Mouse (Mus musculus) limb, embryonic 15.5 days (tissue): Measurements from ENCODE around the gene Rab24. TPM values are rescaled to one million over a fixed set of nuclear protein-coding genes. Genes with fewer than 3 reads are reported as not detected.
A peak's percentile ranks its signal among the peaks of the same experiment; 100 is the strongest.

Experiments
- ATAC-seq: fragments of 200-750 bp; cut with Nextera tagmentation; 2 replicates; pipeline ENCODE4 v1.8.0; 2017; ENCODE audit warnings: low read depth, moderate TSS enrichment; ENCODE audit not compliant: insufficient number of reproducible peaks, low FRiP score, low TSS enrichment
- H3K27ac ChIP-seq: fragments of 300-500 bp; sonication (generic); 2 replicates; pipeline ENCODE4 v1.5.1; 2015; ENCODE audit warnings: moderate library complexity, mild to moderate bottlenecking, inconsistent platforms
- H3K27me3 ChIP-seq: fragments of 300-500 bp; sonication (generic); 2 replicates; pipeline ENCODE4 v1.6.1; 2015; ENCODE audit warnings: inconsistent platforms
- H3K36me3 ChIP-seq: fragments of 300-500 bp; sonication (generic); 2 replicates; pipeline ENCODE4 v1.6.1; 2015; ENCODE audit warnings: inconsistent platforms
- H3K4me1 ChIP-seq: fragments of 300-500 bp; sonication (generic); 2 replicates; pipeline ENCODE4 v1.6.1; 2015; ENCODE audit warnings: inconsistent platforms
- H3K4me2 ChIP-seq: fragments of 300-500 bp; sonication (generic); 2 replicates; pipeline ENCODE4 v1.6.1; 2015; ENCODE audit warnings: mild to moderate bottlenecking, inconsistent platforms
- H3K4me3 ChIP-seq: fragments of 300-500 bp; sonication (generic); 2 replicates; pipeline ENCODE4 v1.5.1; 2015; ENCODE audit warnings: mild to moderate bottlenecking, inconsistent platforms
- H3K9ac ChIP-seq: fragments of 300-500 bp; sonication (generic); 2 replicates; pipeline ENCODE4 v1.6.1; 2015; ENCODE audit warnings: inconsistent platforms
- H3K9me3 ChIP-seq: fragments of 300-500 bp; sonication (generic); 2 replicates; pipeline ENCODE4 v1.6.1; 2016; ENCODE audit warnings: inconsistent platforms
- WGBS: fragments of 180-500 bp; shearing (Covaris S2); methylation state at CpG from one replicate; pipeline ENCODE4 v1.1.7; 2015; 5-methylcytosine and 5-hydroxymethylcytosine counted together
- polyA plus RNA-seq: library from polyadenylated mRNA; unstranded; fragments of >200 nt; fragmentation: Nextera tagmentation; extraction: Ambion mirVana; gene quantifications from 2 replicates; pipeline ENCODE4 v1.2.1, GENCODE M21; 2015

Rab24 gene
- polyA plus RNA-seq, result 110 and 119 TPM in 2 replicates

DNA sequence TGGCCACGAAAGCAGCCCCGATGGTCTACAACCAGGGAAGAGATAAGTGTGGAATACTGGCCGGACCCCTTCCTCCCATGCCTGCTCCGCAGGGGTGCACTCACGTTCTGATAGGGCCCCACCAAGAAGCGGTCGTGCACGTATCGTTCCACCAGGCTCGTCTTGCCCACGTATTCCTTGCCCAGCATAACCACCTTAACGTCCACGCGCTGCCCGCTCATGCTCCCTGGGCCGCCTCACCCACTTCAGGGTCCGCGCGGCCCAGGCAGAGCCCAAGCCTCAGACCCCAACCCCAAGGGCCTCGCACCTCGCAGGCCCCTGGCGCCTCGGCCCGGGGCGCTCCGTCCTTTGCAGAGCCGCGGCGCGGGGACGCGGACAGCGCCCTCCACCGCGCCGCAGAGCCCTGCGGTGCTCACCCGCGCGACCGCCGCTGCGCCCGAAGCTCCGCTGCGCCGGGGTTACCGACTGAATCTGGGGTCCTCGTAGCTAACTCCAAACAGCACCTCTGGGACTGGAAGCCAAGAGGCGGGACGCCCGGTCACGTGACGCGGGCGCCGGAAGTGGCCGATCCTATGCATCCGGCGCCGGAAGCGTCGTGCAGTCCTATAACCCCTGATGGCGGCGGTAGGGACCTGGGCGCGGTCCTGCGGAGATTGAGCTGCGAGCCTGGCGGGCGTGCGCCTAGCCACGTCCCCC lies at the start of gene Rab24:
Gene Rab24 (minus strand): TSS at position 513 of the 696 bp plus-strand sequence.
- peak; percentile 84 for ATAC-seq
- peak within 1 kb of the TSS; percentile 69 for H3K4me2 ChIP-seq
- H3K9ac ChIP-seq, result peak within 1 kb of the TSS; percentile 98
- H3K4me3 ChIP-seq, result peak within 1 kb of the TSS; percentile 90
- peaks cover 38% of the 10 kb centered on the region for H3K4me1 ChIP-seq
- H3K27me3 ChIP-seq, result no peaks in the 10 kb centered on the region
- H3K27ac ChIP-seq, result peak within 1 kb of the TSS; percentile 87
- WGBS, result under 1% methylated on average over 73 of the region's 73 CpGs
- H3K9me3 ChIP-seq, result no peaks in the 10 kb centered on the region
- H3K36me3 ChIP-seq, result peaks cover 67% of the 10 kb centered on the region

DNA sequence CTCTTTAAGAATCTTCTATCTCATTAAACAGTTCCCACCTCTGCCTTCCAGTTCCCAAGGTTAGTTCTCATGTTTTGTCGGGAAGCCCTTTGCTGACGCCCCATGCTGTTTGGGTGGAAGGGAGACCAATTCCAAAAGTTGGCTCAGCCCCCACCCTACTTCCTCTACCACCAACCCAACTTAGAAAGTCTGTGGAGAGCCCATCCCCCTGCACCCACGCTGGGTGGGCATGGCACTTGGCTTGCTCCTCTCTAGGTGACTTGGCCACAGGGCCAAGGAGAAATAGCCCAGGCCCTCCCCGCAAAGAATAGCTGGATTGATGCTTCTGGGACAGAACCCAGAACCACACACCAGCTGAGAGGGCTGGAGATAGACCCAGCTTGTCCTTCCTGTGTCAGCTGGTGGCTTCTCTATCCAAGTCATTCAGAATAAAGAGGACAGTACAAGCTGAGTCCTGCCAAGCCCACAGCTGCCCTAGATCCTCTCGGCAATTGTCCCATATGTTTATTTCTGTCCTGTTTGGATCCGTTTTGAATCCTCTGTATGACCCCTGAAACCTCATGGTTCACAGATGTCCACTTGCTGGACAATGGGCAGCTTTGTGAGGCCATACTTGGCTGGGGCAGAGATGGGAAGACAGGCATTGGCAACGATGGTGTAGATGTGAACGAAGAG lies 49.4 kb upstream of the Rab24 start:
- H3K4me2 ChIP-seq, result no peak overlapping the region
- peak; percentile 59; the same call in 1 of the 2 replicates for ATAC-seq
- peaks cover 22% of the 10 kb centered on the region for H3K27me3 ChIP-seq
- WGBS, result 66% methylated on average over 8 of the region's 8 CpGs
- no peak overlapping the region for H3K27ac ChIP-seq
- no peak overlapping the region for H3K4me3 ChIP-seq
- H3K9me3 ChIP-seq, result no peaks in the 10 kb centered on the region
- no peaks in the 10 kb centered on the region for H3K36me3 ChIP-seq
- H3K9ac ChIP-seq, result no peak overlapping the region
- H3K4me1 ChIP-seq, result peaks cover 2% of the 10 kb centered on the region; the same call in 1 of the 2 replicates

DNA sequence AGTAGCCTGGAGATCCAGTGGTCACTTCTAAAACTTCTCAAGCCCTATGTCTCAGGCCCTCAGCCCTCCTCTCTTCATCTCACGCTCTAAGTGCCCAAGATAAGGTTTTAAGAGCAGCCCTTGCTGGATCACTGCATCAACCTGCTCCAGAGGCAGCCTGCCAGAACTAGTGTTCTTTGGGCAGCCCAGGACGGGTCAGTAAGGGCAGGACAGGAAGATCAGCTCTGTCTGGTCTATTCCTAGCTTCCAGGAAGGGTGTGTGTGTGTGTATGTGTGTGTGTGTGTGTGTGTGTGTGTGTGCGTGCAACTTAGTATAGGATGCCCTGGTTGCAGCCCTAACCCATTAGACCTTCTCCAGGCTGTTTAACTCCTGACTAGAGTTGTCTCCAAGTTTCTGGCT lies 48.5 kb upstream of the Rab24 start:
- Histone ChIP-seq H3K9ac (no peak overlapping the region), H3K27me3 (peaks cover 22% of the 10 kb centered on the region)

DNA sequence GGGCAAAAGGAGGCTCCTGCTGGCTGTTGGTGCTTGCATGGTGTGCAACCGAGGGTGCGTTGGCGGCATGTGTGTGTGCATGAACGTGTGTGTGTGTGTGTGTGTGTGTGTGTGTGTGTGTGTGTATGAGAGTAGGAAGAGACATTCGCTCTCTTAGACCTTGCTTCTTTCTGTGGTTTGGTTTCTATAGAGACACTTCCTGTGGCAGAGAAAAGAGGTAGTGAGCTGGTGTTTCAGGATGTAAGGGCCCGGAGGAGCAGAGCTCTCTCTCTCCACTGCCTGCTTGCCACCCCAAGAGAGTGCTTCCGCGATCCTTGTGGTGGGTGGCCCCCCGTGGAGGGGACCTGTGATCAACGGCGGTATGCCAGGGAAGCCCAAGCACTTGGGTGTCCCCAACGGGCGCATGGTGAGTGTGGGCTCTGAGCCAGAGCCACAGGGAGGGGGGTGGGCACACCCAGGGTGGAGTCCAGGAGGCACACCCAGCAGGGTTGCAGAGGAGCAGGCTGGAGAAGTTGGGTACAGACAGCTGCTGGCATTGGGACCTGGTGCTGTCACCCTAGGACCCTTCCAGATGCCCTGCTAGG lies 47.9 kb upstream of the Rab24 start, which contains the start of gene Rgs14:
Gene Rgs14 (plus strand): TSS at position 202 of the 584 bp plus-strand sequence.
- no peak within 1 kb of the TSS for H3K9ac ChIP-seq
- peaks cover 22% of the 10 kb centered on the region for H3K27me3 ChIP-seq
- H3K9me3 ChIP-seq, result no peaks in the 10 kb centered on the region
- H3K4me3 ChIP-seq, result peak within 1 kb of the TSS; percentile 4; the same call in 1 of the 2 replicates
- 0 out of 2 replicates have a peak within 1 kb of the TSS, but pooled peaks have one; percentile 10 for H3K4me2 ChIP-seq
- ATAC-seq, result no peak
- H3K36me3 ChIP-seq, result no peaks in the 10 kb centered on the region
- H3K4me1 ChIP-seq, result no peaks in the 10 kb centered on the region; the same call in 1 of the 2 replicates
- 44% methylated on average over 13 of the region's 13 CpGs for WGBS
- H3K27ac ChIP-seq, result no peak within 1 kb of the TSS

More for the DNA sequence above, 48.5 kb upstream of the Rab24 start:
- H3K4me1 ChIP-seq, result no peaks in the 10 kb centered on the region; the same call in 1 of the 2 replicates
- no peak overlapping the region for H3K27ac ChIP-seq
- WGBS, result 65% methylated on average over 3 of the region's 3 CpGs
- no peak overlapping the region for H3K4me2 ChIP-seq
- H3K4me3 ChIP-seq, result no peak overlapping the region
- H3K36me3 ChIP-seq, result no peaks in the 10 kb centered on the region
- no peaks in the 10 kb centered on the region for H3K9me3 ChIP-seq
- ATAC-seq, result no peak

DNA sequence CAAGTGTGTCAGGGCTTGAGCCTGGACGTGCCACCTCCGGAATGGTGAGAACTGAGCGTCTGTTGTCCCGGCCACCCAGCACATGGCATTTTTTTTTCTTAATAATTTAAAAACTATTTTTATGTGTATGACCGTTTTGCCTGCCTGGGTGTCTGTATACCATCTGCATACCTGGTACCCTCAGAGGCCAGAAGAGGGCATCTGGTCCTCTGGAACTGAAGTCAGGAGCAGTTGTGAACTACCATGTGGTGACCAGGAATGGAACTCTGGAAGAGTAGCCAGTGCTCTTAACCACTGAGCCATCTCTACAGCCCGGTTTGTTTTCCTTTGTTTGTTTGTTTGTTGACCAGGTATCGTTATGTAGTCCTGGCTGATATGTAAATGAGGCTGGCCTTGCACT lies 46.7 kb upstream of the Rab24 start:
- H3K4me2 ChIP-seq, result no peak overlapping the region
- H3K9me3 ChIP-seq, result no peaks in the 10 kb centered on the region
- H3K9ac ChIP-seq, result no peak overlapping the region
- 71% methylated on average over 7 of the region's 7 CpGs for WGBS
- no peak for ATAC-seq
- no peaks in the 10 kb centered on the region; the same call in 1 of the 2 replicates for H3K4me1 ChIP-seq
- H3K36me3 ChIP-seq, result no peaks in the 10 kb centered on the region
- no peak overlapping the region for H3K4me3 ChIP-seq
- H3K27ac ChIP-seq, result no peak overlapping the region
- H3K27me3 ChIP-seq, result peaks cover 18% of the 10 kb centered on the region

DNA sequence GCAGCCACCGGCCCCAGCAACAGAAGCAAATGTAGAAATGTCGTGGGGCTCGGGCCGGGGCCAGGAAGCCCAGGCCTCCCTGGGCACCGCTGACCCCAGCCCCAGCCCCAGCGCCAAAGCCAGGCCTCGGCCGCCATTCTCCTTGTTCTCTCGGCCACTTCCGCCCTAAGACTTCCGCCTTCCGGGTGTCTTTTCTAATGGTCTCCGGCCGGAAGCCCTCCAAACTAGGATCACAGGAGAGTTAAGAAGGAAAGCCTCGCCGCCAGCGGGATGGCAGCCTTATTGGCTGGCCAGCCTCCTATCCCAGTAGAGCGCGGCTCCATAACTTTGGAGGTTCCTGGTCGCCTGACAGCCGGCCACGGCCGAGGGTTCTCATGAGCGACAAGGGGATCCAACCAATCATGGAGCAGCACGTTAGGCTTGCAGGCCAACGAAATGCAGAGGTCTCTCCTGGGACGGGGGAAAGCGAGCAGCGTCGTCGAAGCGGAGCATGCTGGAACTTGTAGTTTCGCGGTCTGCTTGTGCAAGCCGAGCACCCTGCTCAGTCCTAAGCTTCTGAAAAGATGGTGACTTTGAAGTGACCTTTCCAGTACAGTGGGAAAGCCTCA lies 40.8 kb upstream of the Rab24 start, which contains the start of gene Lman2:
Gene Lman2 (minus strand): TSS at position 331 of the 608 bp plus-strand sequence.
- H3K4me2 ChIP-seq, result peak within 1 kb of the TSS; percentile 67
- H3K27ac ChIP-seq, result peak within 1 kb of the TSS; percentile 96
- H3K36me3 ChIP-seq, result peaks cover 30% of the 10 kb centered on the region
- WGBS, result under 1% methylated on average over 35 of the region's 35 CpGs
- H3K4me3 ChIP-seq, result peak within 1 kb of the TSS; percentile 90
- peaks cover 20% of the 10 kb centered on the region for H3K4me1 ChIP-seq
- H3K27me3 ChIP-seq, result no peaks in the 10 kb centered on the region; the same call in 1 of the 2 replicates
- peak; percentile 98 for ATAC-seq
- H3K9me3 ChIP-seq, result no peaks in the 10 kb centered on the region
- peak within 1 kb of the TSS; percentile 79 for H3K9ac ChIP-seq

DNA sequence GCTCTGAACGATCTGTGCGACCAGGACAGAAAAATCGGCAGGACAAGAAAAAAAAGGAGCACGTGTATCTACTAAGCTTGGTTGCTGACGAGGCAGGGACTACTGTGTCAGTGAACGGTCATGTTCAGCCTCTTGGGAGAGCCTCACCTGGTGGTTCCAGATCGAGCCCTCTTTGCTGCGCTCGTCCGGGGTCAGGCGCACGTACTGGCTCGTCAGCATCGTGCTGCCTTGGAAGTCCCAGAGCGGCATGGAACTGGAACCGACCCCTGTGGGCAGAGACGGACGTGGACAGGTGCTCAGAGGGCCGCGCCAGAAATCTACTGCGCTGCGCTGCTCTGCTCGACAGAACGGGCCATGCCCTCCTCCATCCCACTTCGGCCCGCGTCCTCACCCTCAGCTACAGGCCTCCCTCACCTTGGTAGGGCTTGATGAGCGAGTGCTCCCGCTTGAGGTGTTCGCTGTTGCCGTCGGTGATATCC lies 40.3 kb upstream of the Rab24 start:
- Histone ChIP-seq H3K4me2 (peak overlapping the region; percentile 67), H3K4me3 (peak overlapping the region; percentile 90), H3K4me1 (peaks cover 20% of the 10 kb centered on the region), H3K9ac (peak overlapping the region; percentile 79), H3K9me3 (no peaks in the 10 kb centered on the region), H3K27ac (peak overlapping the region; percentile 96), H3K27me3 (no peaks in the 10 kb centered on the region; the same call in 1 of the 2 replicates), H3K36me3 (peaks cover 33% of the 10 kb centered on the region)
- no peak for ATAC-seq
- WGBS, result under 1% methylated on average over 32 of the region's 32 CpGs

DNA sequence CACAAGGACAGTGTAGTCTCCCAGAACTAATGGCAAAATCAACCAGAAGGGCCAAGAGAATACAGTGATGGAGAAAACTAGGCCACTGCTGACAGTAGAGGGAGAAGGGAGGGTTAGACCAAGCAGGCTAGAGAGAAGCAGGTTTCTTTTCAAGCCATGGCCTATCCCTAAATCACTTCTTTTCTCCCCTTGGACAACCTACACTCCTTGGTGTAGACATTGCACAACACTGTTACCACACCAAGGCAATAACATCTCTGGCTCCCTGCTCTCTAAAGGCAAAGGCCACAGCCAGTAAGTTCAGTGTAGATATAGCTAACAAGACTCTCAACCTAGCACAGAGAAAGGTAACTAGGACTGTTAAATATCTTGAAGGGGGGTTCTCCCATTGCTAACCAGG lies 39.4 kb upstream of the Rab24 start:
- Histone ChIP-seq H3K9ac (no peak overlapping the region), H3K27me3 (no peaks in the 10 kb centered on the region; the same call in 1 of the 2 replicates), H3K27ac (no peak overlapping the region), H3K4me1 (peaks cover 20% of the 10 kb centered on the region), H3K4me2 (peak overlapping the region; percentile 67), H3K4me3 (peak overlapping the region; percentile 90), H3K9me3 (no peaks in the 10 kb centered on the region), H3K36me3 (peaks cover 39% of the 10 kb centered on the region)
- no peak for ATAC-seq

DNA sequence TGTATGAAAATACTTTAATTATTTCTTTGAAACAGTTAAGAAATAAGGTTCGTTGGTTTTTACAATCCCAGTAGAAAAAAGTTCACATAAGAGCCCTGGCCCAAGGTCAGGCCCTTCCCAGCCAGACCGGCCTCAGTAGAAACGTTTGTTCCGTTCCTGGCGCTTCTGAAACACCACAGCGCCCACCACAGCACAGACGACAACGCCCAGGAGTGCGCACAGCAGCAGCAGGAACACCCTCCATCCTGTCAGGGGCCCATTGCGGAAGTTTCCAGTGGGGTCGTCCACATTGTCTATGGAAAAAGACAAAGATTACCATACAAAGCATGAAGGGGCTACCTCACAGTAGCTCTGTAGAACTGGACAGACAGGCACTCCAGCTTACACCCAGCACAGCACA lies 25.0 kb upstream of the Rab24 start:
- Histone ChIP-seq H3K4me3 (no peak overlapping the region), H3K27me3 (no peaks in the 10 kb centered on the region), H3K36me3 (peaks cover 76% of the 10 kb centered on the region), H3K4me2 (no peak overlapping the region), H3K9me3 (no peaks in the 10 kb centered on the region), H3K27ac (no peak overlapping the region), H3K9ac (no peak overlapping the region), H3K4me1 (no peaks in the 10 kb centered on the region)
- ATAC-seq, result no peak
- 86% methylated on average over 11 of the region's 11 CpGs for WGBS

DNA sequence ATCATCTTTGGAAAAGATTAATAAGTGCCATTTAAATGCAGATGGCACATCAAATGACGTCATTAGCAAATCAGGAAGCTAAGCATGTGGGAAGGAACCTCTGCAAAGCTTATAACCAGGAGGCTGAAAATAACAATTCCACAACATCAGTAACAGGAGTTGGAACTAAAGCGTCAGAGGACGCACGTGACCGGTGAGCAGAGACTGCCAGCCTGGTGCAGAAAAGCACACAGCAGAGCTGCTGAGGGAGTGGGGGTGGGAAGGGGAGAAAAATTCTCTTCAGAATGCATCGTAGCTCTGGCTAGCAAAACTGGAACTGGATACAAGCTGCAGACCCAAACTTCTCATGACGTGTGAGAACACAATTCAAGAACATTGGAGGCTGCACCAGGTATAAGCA lies 22.5 kb upstream of the Rab24 start:
- no peaks in the 10 kb centered on the region for H3K4me1 ChIP-seq
- 86% methylated on average over 7 of the region's 7 CpGs for WGBS
- H3K27me3 ChIP-seq, result no peaks in the 10 kb centered on the region
- no peak overlapping the region for H3K9ac ChIP-seq
- no peaks in the 10 kb centered on the region for H3K9me3 ChIP-seq
- H3K4me2 ChIP-seq, result no peak overlapping the region
- H3K4me3 ChIP-seq, result no peak overlapping the region
- ATAC-seq, result no peak
- peaks cover 55% of the 10 kb centered on the region for H3K36me3 ChIP-seq
- no peak overlapping the region for H3K27ac ChIP-seq

DNA sequence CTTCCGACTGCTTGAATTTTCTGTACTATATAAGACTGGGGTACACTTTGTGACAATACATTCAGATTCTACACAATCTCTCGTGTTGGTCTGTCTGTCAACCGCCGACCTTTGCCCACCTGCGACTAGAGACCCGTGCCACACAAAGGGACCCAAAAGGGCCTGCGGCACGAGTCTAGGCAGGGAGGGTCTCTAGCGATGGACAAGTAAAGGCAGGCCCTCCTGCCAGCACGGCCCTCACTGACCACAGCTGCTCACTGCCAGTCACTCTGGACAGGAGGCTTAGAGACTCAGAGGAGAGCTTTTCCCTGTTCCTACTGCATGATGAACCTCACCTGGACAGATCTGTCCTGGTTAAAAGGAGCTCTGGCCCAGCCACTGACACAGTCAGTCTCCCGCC lies 20.7 kb upstream of the Rab24 start:
- Histone ChIP-seq H3K9ac (no peak overlapping the region), H3K4me2 (no peak overlapping the region), H3K27me3 (no peaks in the 10 kb centered on the region), H3K4me1 (0 out of 2 replicates have a peak, but pooled peaks cover 2% of the 10 kb centered on the region), H3K27ac (no peak overlapping the region), H3K36me3 (peaks cover 39% of the 10 kb centered on the region), H3K4me3 (no peak overlapping the region), H3K9me3 (no peaks in the 10 kb centered on the region)
- ATAC-seq, result no peak
- WGBS, result 31% methylated on average over 11 of the region's 11 CpGs
